Mouse (Mus musculus): ENCODE measurements around the gene Epn3. TPM values are rescaled to one million over a fixed set of nuclear protein-coding genes. Genes with fewer than 3 reads are reported as not detected.
A peak's percentile ranks its signal among the peaks of the same experiment; 100 is the strongest.

Gene Epn3
- total RNA-seq, 2 experiments from 2014 or later = 1.3 to 1.5 TPM

- peak; percentile 34 for DNase-seq
- intact Hi-C loops (cut with DNase I) = no loop called here
Observed at GRCm38 (mm10) chr11:94498093-94498996, 1.4 kb downstream of the Epn3 start.

- intact Hi-C loops (cut with DNase I) = no loop called here
- DNase-seq = no peak
Observed at GRCm38 (mm10) chr11:94495415-94495814, 4.4 kb downstream of the Epn3 start.

- no peak for DNase-seq
- intact Hi-C loops (cut with DNase I) = no loop called here
Observed at GRCm38 (mm10) chr11:94491749-94492099, 8.1 kb downstream of the Epn3 start.

GRCm38 (mm10) chr11:94491035-94491748 lies 8.6 kb downstream of the Epn3 start:
- intact Hi-C loops (cut with DNase I) = no loop called here
- peak; percentile 72 for DNase-seq

- intact Hi-C loops (cut with DNase I) = loop anchor here (5.0 to 10.0 kb wide), 2 partner anchors 147 to 355 kb away; no protein-coding TSS in a partner anchor
- DNase-seq = no peak
Observed at GRCm38 (mm10) chr11:94489745-94490144, 10.0 kb downstream of the Epn3 start.

GRCm38 (mm10) chr11:94488767-94489533 lies 10.8 kb downstream of the Epn3 start:
- intact Hi-C loops (cut with DNase I) = loop anchor here (5.0 to 10.0 kb wide), 2 partner anchors 147 to 354 kb away; no protein-coding TSS in a partner anchor

GRCm38 (mm10) chr11:94486001-94486400 lies 13.8 kb downstream of the Epn3 start, which contains the start of gene Spata20:
Gene Spata20, minus strand, starts transcription at chr11:94486179.
- intact Hi-C loops (cut with DNase I) = loop anchor here (5.0 to 10.0 kb wide), 2 partner anchors 144 to 351 kb away; no protein-coding TSS in a partner anchor
- peak; percentile 88 for DNase-seq

More at GRCm38 (mm10) chr11:94488767-94489533, 10.8 kb downstream of the Epn3 start:
- no peak for DNase-seq

GRCm38 (mm10) chr11:94485223-94485622 lies 14.6 kb downstream of the Epn3 start:
- intact Hi-C loops (cut with DNase I) = loop anchor here (5.0 to 10.0 kb wide), 2 partner anchors 143 to 350 kb away; no protein-coding TSS in a partner anchor
- DNase-seq = no peak

GRCm38 (mm10) chr11:94484636-94485035 lies 15.1 kb downstream of the Epn3 start:
- intact Hi-C loops (cut with DNase I) = loop anchor here (5.0 to 10.0 kb wide), 2 partner anchors 142 to 350 kb away; no protein-coding TSS in a partner anchor
- no peak for DNase-seq

GRCm38 (mm10) chr11:94483921-94484320 lies 15.9 kb downstream of the Epn3 start:
- DNase-seq = no peak
- intact Hi-C loops (cut with DNase I) = loop anchor here (10.0 kb wide), 1 partner anchor 349 kb away; no protein-coding TSS in a partner anchor

GRCm38 (mm10) chr11:94483436-94483835 lies 16.3 kb downstream of the Epn3 start:
- no peak for DNase-seq
- intact Hi-C loops (cut with DNase I) = loop anchor here (10.0 kb wide), 1 partner anchor 349 kb away; no protein-coding TSS in a partner anchor

- intact Hi-C loops (cut with DNase I) = loop anchor here (10.0 kb wide), 1 partner anchor 348 kb away; no protein-coding TSS in a partner anchor
- no peak for DNase-seq
Observed at GRCm38 (mm10) chr11:94482738-94483137, 17.0 kb downstream of the Epn3 start.

- intact Hi-C loops (cut with DNase I) = loop anchor here (10.0 kb wide), 1 partner anchor 347 kb away; no protein-coding TSS in a partner anchor
- no peak for DNase-seq
Observed at GRCm38 (mm10) chr11:94481963-94482362, 17.8 kb downstream of the Epn3 start.

- intact Hi-C loops (cut with DNase I) = loop anchor here (10.0 kb wide), 1 partner anchor 346 kb away; no protein-coding TSS in a partner anchor
- no peak for DNase-seq
Observed at GRCm38 (mm10) chr11:94480382-94480781, 19.4 kb downstream of the Epn3 start.

GRCm38 (mm10) chr11:94477651-94478050 lies 22.1 kb downstream of the Epn3 start:
- DNase-seq = peak; percentile 67
- intact Hi-C loops (cut with DNase I) = no loop called here

- DNase-seq = peak; percentile 43
- intact Hi-C loops (cut with DNase I) = no loop called here
Observed at GRCm38 (mm10) chr11:94475722-94476121, 24.1 kb downstream of the Epn3 start.

- intact Hi-C loops (cut with DNase I) = loop anchor here (5.0 kb wide), 1 partner anchor 147 kb away; the partner anchor contains the start of gene Ankrd40
- no peak for DNase-seq
Observed at GRCm38 (mm10) chr11:94474544-94474910, 25.2 kb downstream of the Epn3 start.

GRCm38 (mm10) chr11:94473707-94474543 lies 25.8 kb downstream of the Epn3 start, which contains the start of gene Cacna1g:
Gene Cacna1g, minus strand, starts transcription at chr11:94474198.
- intact Hi-C loops (cut with DNase I) = loop anchor here (5.0 kb wide), 1 partner anchor 147 kb away; the partner anchor contains the start of gene Ankrd40
- peak; percentile 81 for DNase-seq

All from left cerebral cortex, postnatal 4 days (tissue).